Mouse (Mus musculus): ENCODE data around the gene Ccn2. TPM values are rescaled to one million over a fixed set of nuclear protein-coding genes. Genes with fewer than 3 reads are reported as not detected.

Ccn2 gene
- polyA plus RNA-seq, 1 experiment from 2014 or later: 3.8 TPM

Other genes with a start within 250 kb of the Ccn2 start
- gene Enpp1, start 116.7 kb downstream of the Ccn2 start, polyA plus RNA-seq (2015; fragmentation: Nextera tagmentation; extraction: Ambion mirVana): 2.8 and 3.2 TPM in 2 replicates
- 4.2 and 4.6 TPM in 2 replicates for gene Enpp3, start 247.4 kb downstream of the Ccn2 start, polyA plus RNA-seq (2015; fragmentation: Nextera tagmentation; extraction: Ambion mirVana)